Mouse (Mus musculus) midbrain, embryonic 16.5 days (tissue): ENCODE results near the gene Plod1. TPM values are rescaled to one million over a fixed set of nuclear protein-coding genes. Genes with fewer than 3 reads are reported as not detected.

Experiments
- ATAC-seq: fragments of 200-750 bp; cut with Nextera tagmentation; 2 replicates; pipeline ENCODE4 v1.8.0; 2017; ENCODE audit warnings: moderate TSS enrichment
- H3K27ac ChIP-seq: fragments of 300-500 bp; sonication (generic); 2 replicates; pipeline ENCODE4 v1.5.1; 2014; ENCODE audit warnings: mild to moderate bottlenecking, low read length, mixed read lengths
- H3K27me3 ChIP-seq: fragments of 300-500 bp; sonication (generic); 2 replicates; pipeline ENCODE4 v1.6.1; 2014; ENCODE audit warnings: low read depth, low read length, mixed read lengths; ENCODE audit not compliant: control insufficient read depth, insufficient read depth
- H3K36me3 ChIP-seq: fragments of 300-500 bp; sonication (generic); 2 replicates; pipeline ENCODE4 v1.6.1; 2014; ENCODE audit warnings: mild to moderate bottlenecking, low read length, moderate library complexity, mixed read lengths; ENCODE audit not compliant: control insufficient read depth, insufficient read depth
- H3K4me1 ChIP-seq: fragments of 300-500 bp; sonication (generic); 2 replicates; pipeline ENCODE4 v1.6.1; 2014; ENCODE audit warnings: mild to moderate bottlenecking, low read length, mixed read lengths; ENCODE audit not compliant: control insufficient read depth, insufficient read depth
- H3K4me2 ChIP-seq: fragments of 300-500 bp; sonication (generic); 2 replicates; pipeline ENCODE4 v1.6.1; 2014; ENCODE audit warnings: mild to moderate bottlenecking, low read length, mixed read lengths
- H3K4me3 ChIP-seq: fragments of 300-500 bp; sonication (generic); 2 replicates; pipeline ENCODE4 v1.5.1; 2014; ENCODE audit warnings: low read depth, mild to moderate bottlenecking, low read length, moderate library complexity, mixed read lengths
- H3K9ac ChIP-seq: fragments of 300-500 bp; sonication (generic); 2 replicates; pipeline ENCODE4 v1.6.1; 2014; ENCODE audit warnings: low read depth, low read length, mixed read lengths
- H3K9me3 ChIP-seq: fragments of 300-500 bp; sonication (generic); replicated peaks from 2 replicates; pipeline ENCODE4 v1.6.1; 2014; ENCODE audit warnings: mild to moderate bottlenecking, low read length, mixed read lengths; ENCODE audit not compliant: control insufficient read depth, poor library complexity, severe bottlenecking
- WGBS: fragments of 180-500 bp; shearing (Covaris S2); extraction: QIAGEN DNeasy Blood & Tissue Kit; methylation state at CpG from one replicate; pipeline ENCODE4 v1.1.7; 2014; 5-methylcytosine and 5-hydroxymethylcytosine counted together
- polyA plus RNA-seq: library from polyadenylated mRNA; unstranded; fragments of >200 nt; fragmentation: Nextera tagmentation; extraction: Ambion mirVana; gene quantifications from 2 replicates; pipeline ENCODE4 v1.2.1, GENCODE M21; 2015

The Plod1 gene
- polyA plus RNA-seq, 1 experiment from 2014 or later: 20.8 TPM

GRCm38 (mm10) chr4:147940576-147941044 lies 4.0 kb upstream of the Plod1 start, which contains the start of gene 2510039O18Rik:
2510039O18Rik (plus strand) TSS chr4:147940895.
- Histone ChIP-seq H3K9me3 (no peaks in the 10 kb centered on the region), H3K27me3 (peaks cover 2% of the 10 kb centered on the region; the same call in 1 of the 2 replicates), H3K36me3 (peaks cover 17% of the 10 kb centered on the region), H3K4me3 (peak within 1 kb of the TSS; percentile 78), H3K27ac (peak within 1 kb of the TSS; percentile 51; the same call in 1 of the 2 replicates), H3K4me1 (peaks cover 21% of the 10 kb centered on the region), H3K4me2 (peak within 1 kb of the TSS; percentile 87), H3K9ac (peak within 1 kb of the TSS; percentile 82)
- 1% methylated on average over 29 of the region's 35 CpGs for WGBS
- peak; percentile 61 for ATAC-seq

- 59% methylated on average over 9 of the region's 9 CpGs for WGBS
- no peak overlapping the region for H3K9ac ChIP-seq
- peak overlapping the region; percentile 87 for H3K4me2 ChIP-seq
- no peak for ATAC-seq
- H3K9me3 ChIP-seq: no peaks in the 10 kb centered on the region
- no peak overlapping the region for H3K4me3 ChIP-seq
- peaks cover 21% of the 10 kb centered on the region for H3K4me1 ChIP-seq
- peaks cover 12% of the 10 kb centered on the region for H3K36me3 ChIP-seq
- peaks cover 2% of the 10 kb centered on the region; the same call in 1 of the 2 replicates for H3K27me3 ChIP-seq
- peak overlapping the region; percentile 18; the same call in 1 of the 2 replicates for H3K27ac ChIP-seq
These were observed 3.5 kb upstream of the Plod1 start for GRCm38 (mm10) chr4:147940111-147940510.

GRCm38 (mm10) chr4:147938148-147939096 lies 1.9 kb upstream of the Plod1 start:
- Histone ChIP-seq H3K36me3 (no peaks in the 10 kb centered on the region), H3K4me1 (peaks cover 21% of the 10 kb centered on the region), H3K4me2 (no peak overlapping the region), H3K9me3 (no peaks in the 10 kb centered on the region), H3K9ac (no peak overlapping the region), H3K27ac (no peak overlapping the region), H3K27me3 (peaks cover 2% of the 10 kb centered on the region; the same call in 1 of the 2 replicates), H3K4me3 (no peak overlapping the region)
- ATAC-seq: no peak
- WGBS: 80% methylated on average over 14 of the region's 14 CpGs

- Histone ChIP-seq H3K27me3 (peaks cover 2% of the 10 kb centered on the region; the same call in 1 of the 2 replicates), H3K9ac (no peak overlapping the region), H3K4me1 (peaks cover 13% of the 10 kb centered on the region), H3K4me2 (no peak overlapping the region), H3K27ac (no peak overlapping the region), H3K4me3 (no peak overlapping the region), H3K36me3 (no peaks in the 10 kb centered on the region), H3K9me3 (no peaks in the 10 kb centered on the region)
- 46% methylated on average over 5 of the region's 5 CpGs for WGBS
- no peak for ATAC-seq
These were observed 919 bp upstream of the Plod1 start for GRCm38 (mm10) chr4:147937486-147937885.

- Histone ChIP-seq H3K27ac (no peak overlapping the region), H3K9me3 (no peaks in the 10 kb centered on the region), H3K4me1 (peaks cover 8% of the 10 kb centered on the region), H3K9ac (no peak overlapping the region), H3K4me3 (peak overlapping the region; percentile 54), H3K4me2 (peak overlapping the region; percentile 85), H3K27me3 (peaks cover 2% of the 10 kb centered on the region; the same call in 1 of the 2 replicates), H3K36me3 (no peaks in the 10 kb centered on the region)
- no peak for ATAC-seq
- WGBS: 37% methylated on average over 3 of the region's 3 CpGs
These were observed 454 bp upstream of the Plod1 start for GRCm38 (mm10) chr4:147937021-147937420.

GRCm38 (mm10) chr4:147935904-147936303 lies 663 bp downstream of the Plod1 start:
- peaks cover 2% of the 10 kb centered on the region; the same call in 1 of the 2 replicates for H3K27me3 ChIP-seq
- WGBS: 22% methylated on average over 9 of the region's 9 CpGs
- ATAC-seq: no peak
- H3K36me3 ChIP-seq: no peaks in the 10 kb centered on the region
- no peak overlapping the region for H3K27ac ChIP-seq
- H3K4me2 ChIP-seq: peak overlapping the region; percentile 85
- H3K4me1 ChIP-seq: peaks cover 2% of the 10 kb centered on the region; the same call in 1 of the 2 replicates
- H3K4me3 ChIP-seq: peak overlapping the region; percentile 54
- no peaks in the 10 kb centered on the region for H3K9me3 ChIP-seq
- peak overlapping the region; percentile 67 for H3K9ac ChIP-seq

GRCm38 (mm10) chr4:147934611-147935010 lies 2.0 kb downstream of the Plod1 start:
- Histone ChIP-seq H3K9ac (no peak overlapping the region), H3K36me3 (no peaks in the 10 kb centered on the region), H3K27ac (no peak overlapping the region), H3K27me3 (peaks cover 2% of the 10 kb centered on the region; the same call in 1 of the 2 replicates), H3K4me3 (no peak overlapping the region), H3K4me2 (no peak overlapping the region), H3K9me3 (no peaks in the 10 kb centered on the region), H3K4me1 (no peaks in the 10 kb centered on the region; the same call in 1 of the 2 replicates)
- WGBS: 95% methylated on average over 4 of the region's 4 CpGs
- no peak for ATAC-seq

GRCm38 (mm10) chr4:147934134-147934533 lies 2.4 kb downstream of the Plod1 start:
- no peak overlapping the region for H3K9ac ChIP-seq
- no peak overlapping the region for H3K4me2 ChIP-seq
- H3K9me3 ChIP-seq: no peaks in the 10 kb centered on the region
- H3K27me3 ChIP-seq: peaks cover 2% of the 10 kb centered on the region; the same call in 1 of the 2 replicates
- H3K4me3 ChIP-seq: no peak overlapping the region
- WGBS: 70% methylated on average over 3 of the region's 3 CpGs
- no peaks in the 10 kb centered on the region; the same call in 1 of the 2 replicates for H3K4me1 ChIP-seq
- no peak for ATAC-seq
- no peaks in the 10 kb centered on the region for H3K36me3 ChIP-seq
- no peak overlapping the region for H3K27ac ChIP-seq

- H3K4me3 ChIP-seq: no peak overlapping the region
- H3K27me3 ChIP-seq: no peaks in the 10 kb centered on the region
- ATAC-seq: no peak
- H3K9me3 ChIP-seq: no peaks in the 10 kb centered on the region
- H3K4me1 ChIP-seq: no peaks in the 10 kb centered on the region
- H3K9ac ChIP-seq: no peak overlapping the region
- 92% methylated on average over 14 of the region's 14 CpGs for WGBS
- no peaks in the 10 kb centered on the region for H3K36me3 ChIP-seq
- H3K4me2 ChIP-seq: no peak overlapping the region
- no peak overlapping the region for H3K27ac ChIP-seq
These were observed 5.6 kb downstream of the Plod1 start for GRCm38 (mm10) chr4:147930946-147931345.
